Mouse (Mus musculus): ENCODE results near the gene Gabrp. TPM values are rescaled to one million over a fixed set of nuclear protein-coding genes. Genes with fewer than 3 reads are reported as not detected.

The Gabrp gene
- total RNA-seq, 2 experiments from 2014 or later, result not detected

DNA sequence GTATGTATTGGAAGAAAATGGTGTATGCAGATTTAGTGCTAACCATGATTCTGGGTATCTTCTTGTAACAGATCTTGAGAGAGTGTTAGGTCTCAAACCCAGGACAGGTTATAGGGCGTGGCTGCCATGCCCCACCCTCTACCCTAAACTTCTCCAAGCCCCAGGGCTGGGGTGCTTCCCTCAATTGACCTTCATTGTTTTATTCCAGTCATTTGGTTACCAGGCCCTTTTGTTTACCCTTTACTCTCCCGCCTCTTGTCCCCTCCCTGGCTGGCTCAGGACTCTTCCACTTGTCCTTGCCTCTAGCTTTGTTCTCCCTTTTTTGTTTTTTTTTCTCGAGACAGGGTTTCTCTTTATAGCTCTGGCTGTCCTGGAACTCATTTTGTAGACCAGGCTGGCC lies 45.2 kb downstream of the Gabrp start:
- DNase-seq (ENCODE audit: low spot score in 2 of 2), result no peak

DNA sequence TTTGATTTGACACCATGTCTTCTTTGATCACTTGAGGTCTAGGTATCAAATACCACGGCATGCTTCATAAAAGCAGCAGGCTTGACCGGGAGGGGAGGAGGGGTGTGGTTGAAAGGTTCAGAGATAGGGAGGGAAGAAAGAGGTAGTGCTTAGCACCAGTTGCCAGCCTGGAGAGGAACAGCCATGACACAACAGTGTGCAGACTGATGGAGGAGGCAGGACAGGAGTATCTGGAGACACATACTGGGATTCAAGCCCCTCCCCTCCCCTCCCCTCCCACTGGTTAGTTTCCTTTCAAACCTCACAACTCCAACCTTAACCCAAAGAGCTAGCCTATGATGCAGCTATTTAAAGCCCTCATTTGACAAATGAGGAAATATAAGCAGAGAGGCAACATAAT lies 49.2 kb downstream of the Gabrp start:
- DNase-seq (ENCODE audit: low spot score in 2 of 2), result no peak

DNA sequence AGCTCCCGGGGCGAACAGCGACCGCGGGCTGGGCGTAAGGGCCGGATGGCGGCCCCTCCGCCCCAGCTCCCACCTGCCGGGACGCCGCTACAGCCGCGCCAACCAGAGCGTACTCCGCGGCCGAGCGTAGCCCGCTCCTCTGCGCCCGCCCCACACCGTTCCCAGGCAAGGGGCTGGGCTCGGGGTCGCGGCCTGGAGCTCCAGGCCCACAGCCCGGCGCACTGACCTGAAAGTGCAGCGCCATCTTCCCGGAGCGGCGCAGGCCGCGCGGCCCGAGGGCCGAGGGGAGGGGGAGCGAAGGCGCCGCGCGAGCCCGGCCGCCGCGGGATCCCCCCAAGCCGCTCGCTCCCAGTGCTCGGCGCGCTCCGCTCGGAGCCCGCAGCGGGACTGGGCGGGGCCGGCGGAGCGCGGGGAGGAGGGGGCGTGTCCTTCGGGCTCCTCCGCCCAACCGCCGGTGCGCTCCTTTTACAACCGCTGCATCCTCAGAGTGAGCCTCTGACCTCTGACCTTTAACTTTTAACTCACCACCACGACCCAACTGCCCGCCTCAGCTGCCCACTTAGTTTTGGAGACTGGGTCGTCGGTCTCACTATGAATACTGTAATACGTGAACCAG lies 65.3 kb downstream of the Gabrp start, which contains the start of gene Ranbp17:
Gene Ranbp17 (minus strand): TSS at position 371 of the 616 bp plus-strand sequence.
- DNase-seq (ENCODE audit: low spot score in 2 of 2), result peak; percentile 35 to 66

DNA sequence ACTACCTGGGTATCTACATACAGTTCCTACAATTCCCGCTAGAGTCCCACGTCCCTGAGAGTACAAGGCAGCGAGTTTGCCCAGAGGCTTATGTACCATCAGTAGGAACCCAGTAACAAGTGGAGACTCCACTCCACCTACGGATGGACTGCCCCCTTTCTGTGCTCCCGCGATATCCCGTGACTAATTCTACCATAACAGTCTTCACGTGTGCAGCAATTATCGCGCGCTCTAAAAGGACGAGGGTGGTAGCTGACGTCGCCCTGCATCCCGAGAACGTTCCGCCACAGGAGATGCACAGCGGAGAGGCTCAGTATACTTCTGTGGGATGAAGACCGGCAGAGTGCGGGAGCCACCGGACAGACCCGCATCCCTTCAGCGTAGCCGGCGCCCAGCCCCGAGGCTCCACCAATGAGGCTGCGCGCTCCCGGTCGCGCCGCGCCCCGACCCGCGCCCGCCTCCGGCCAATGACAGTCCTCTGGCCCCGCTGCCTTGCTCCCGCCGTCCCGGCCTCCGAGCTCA lies 65.8 kb downstream of the Gabrp start:
- peak in 1 of 2 experiments; percentile 64 for DNase-seq (ENCODE audit: low spot score in 2 of 2)

DNA sequence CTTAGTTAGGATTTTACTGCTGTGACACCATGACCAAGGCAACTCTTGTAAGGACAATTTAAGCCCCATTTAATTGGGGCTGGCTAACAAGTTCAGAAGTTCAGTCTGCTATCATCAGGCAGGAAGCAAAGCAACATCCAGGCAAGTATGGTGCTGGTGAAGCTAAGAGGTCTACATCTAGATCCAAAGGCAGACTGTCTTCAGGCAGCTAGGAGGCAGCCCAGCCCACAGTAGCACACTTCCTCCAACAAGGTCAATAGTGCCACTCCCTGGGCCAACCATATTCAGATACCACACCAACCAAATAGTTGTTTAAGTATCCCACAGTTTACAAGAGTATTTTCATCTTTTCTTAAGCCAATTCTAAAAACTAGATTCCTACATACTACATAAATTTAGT lies 69.4 kb downstream of the Gabrp start:
- DNase-seq (ENCODE audit: low spot score in 2 of 2), result no peak

Other genes with a start within 250 kb of the Gabrp start
- gene Ranbp17, start 65.2 kb downstream of the Gabrp start, total RNA-seq (2021), result 10 to 100 TPM; 11.5 to 12.2 TPM
- gene D130052B06Rik, start 20.3 kb upstream of the Gabrp start, total RNA-seq (2021), result not detected